Mouse (Mus musculus) spleen, adult 18-20 months (tissue): ENCODE measurements at regions not wholly inside any gene's neighbourhood (a gene's known extent, or its start where the extent isn't known, plus 50 kb on each side); places are given as distances from the start of the nearest gene placed in this dataset.

ENCODE experiments used
- DNase-seq, 2 experiments: peaks; one replicate each; pipeline ENCODE4 v3.0.0; 2022; ENCODE audit warnings: mixed read lengths in 2 of 2

DNA sequence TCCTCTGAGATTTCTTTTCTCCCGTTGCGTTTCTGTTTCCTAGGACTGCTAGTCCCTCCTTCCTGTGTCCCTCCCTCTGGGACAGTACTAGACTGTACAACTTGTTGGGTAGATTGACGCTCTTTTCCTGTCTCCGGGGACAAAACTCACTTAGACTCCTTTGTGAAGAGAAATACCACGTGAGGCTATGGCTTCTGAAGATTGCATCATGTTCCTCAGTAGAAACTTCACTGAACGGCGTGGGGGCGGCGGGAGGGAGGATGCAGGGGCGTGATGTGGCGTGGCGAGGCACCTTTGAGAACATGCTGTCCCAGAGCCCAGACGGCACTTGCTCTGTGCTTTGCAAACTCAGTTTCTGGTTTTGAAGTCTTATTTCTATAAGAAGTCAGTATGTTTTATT is 78.5 kb downstream of the Spata18 start:
- no peak for DNase-seq

DNA sequence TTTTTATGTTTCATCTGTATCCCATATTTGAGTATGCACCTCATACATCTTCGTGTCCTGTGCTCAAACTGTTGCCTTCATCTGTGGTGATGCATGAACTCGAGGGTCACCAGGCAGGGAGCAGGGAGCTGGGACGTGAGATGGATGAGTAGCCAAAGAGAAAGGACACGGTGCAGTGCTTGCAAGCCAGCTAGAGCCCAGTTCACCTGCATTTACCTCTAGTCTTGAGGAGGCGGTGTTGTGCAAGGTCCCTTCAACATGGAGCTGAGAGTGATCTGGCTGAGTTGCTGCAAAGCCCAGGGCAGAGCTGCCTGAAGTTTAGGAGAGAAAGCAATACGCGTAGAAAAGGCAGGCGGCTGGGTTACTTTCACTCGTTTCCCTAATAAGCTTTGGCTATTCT is 80.2 kb downstream of the Spata18 start:
- no peak for DNase-seq

DNA sequence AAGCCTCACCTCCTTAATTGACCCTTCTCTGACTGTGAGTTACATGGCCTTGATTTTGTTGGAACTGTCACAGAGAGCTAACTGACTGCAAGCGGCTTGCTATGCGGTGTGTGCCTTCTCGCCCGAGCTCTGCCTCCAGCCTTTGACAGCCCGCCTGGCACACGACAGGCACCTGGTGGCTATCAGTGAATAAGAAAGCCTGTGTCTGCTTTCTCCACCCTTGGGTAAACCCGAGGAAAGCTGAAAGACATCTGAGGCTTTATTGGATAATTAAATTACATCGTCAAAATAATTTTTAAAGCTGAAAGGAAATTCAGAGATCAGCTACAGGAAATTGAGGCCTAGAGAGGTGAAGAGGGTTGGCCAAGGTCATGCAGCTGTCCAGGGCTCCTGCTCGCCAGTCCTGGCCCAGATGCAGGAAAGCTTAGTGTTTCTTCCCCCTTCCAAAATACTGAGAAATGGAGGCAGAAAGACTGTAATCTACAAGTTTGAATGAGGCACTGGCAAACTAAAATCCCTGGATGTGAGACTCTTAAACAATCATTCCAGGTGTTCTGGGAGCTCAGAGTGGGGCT is 80.9 kb downstream of the Spata18 start:
- no peak for DNase-seq

DNA sequence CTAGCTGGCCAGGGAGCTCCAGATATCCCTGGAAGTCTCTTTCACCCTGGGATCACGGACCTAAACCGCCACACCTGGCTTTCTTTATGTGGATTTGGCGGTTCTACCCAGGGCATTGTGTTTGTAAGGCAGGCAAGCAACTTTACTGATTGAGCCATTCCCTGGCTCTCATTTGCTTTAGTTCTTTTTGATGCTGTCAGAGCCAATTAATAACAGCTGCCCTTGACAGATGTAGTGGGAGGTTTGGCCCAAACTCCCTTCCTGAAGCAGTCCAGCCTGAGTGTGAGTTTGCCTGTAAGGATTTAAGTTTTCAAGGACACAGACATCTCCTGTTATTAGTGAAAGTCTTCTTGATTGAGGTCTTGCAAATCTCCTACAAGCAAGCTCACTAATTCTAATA is 89.6 kb downstream of the Spata18 start:
- DNase-seq, result no peak

DNA sequence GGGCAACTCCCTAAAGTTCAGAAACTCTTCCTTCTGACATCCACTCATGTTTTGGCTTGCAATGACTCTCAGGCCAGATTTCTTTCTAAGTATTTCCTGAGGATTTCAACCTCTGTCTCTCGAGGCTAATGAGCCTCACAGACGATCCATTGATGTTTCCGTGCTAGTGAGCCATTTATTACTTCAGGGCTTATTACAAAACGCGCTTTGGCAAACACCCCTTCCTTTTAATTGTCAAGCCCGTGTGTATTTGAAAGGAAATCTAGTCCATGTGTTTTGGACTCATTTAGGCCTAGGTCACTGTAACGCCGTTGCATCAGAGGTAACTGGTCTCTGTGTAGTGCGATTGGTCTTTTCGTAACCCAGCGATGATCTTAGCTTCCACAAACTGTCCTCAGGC is 90.3 kb downstream of the Spata18 start:
- DNase-seq, result no peak

DNA sequence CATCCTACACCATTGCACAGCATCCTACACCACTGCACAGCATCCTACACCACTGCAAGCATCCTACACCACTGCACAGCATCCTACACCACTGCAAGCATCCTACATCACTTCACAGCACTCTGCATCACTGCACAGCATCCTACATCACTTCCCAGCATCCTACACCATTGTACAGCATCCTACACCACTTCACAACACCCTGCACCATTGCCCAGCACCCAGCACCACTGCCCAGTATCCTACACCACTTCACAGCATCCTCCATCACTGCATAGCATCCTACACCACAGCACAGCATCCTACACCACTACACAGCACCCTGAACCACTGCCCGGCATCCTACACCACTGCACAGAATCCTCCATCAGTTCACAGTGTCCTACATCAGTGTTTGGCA is 92.8 kb downstream of the Spata18 start:
- no peak for DNase-seq

DNA sequence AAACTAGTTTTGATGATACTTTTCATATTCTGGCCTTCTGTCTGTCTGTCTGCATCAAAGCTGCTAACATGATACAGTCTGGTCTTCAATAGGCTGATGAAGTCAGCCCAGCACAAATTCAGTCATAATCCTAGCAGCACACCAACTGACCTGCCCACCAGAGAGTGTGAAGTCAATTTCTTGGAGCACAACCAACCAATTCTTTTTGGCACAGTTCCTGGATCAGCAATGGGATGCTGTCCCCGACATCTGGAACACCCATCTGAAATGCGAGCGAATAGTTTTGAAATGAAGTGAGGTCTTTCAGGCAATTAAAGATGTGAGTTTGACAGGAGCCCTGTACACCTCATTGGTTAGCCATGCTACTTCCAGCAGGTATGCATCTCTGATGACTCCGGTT is 98.6 kb downstream of the Spata18 start:
- DNase-seq, result no peak

DNA sequence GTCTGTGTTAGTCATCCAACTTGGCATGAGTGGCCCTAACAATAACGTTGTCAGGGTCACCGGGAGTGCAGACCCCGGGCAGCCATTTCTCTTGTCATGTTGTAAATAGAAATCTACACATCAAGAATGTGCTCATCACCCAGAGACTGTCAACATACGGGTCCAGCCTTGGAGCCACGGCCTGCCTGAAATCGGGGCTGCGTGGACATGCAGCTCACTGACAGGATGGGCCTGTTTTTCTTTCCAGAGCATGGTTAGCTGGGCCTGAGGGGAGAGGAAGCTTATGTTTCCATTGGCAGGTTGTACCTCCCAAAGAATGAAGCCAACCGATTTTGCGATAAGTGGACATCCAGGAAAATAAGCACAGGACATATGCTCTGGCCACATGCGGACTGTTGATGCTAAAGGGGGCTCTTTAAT is 101.1 kb downstream of the Spata18 start:
- DNase-seq, result no peak

DNA sequence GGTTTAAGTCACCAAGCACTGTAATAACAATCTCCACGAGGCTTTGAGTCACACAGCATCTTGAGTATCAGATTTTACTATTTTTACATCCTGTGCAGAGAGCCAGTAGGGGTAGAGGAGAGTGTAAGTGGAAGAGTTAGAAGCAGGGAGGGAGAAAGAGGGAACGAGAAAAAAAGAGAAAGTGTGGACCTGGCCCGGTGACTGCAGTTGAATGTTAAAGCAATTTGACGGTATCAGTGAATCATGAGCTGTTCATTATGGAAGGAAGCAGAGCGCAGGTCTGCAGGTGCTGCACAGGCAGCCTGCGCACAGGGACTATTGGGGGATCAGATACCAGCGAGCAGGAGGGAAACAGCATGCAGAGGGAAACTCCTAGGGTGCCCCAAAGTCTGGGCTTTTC is 102.6 kb downstream of the Spata18 start:
- no peak for DNase-seq

DNA sequence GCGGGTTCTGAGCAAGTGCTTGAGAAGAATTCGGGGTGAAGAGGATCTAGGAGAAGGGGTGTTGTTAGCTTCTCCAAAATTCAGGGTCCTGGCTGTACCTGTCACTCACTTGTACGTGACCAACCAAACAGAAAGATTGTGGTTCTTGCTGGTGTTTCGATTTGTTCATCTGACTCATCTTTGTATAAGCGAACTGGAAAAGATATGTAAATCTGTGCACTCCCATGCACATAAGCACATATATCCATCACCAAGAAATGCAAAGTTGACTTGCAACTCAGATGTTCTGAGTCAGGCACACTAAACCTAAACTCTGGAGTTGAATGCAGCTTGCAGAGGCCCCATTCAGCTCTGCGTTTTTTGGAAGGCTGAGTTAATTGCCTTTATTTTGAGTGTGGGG is 107.4 kb downstream of the Spata18 start:
- DNase-seq, result no peak

DNA sequence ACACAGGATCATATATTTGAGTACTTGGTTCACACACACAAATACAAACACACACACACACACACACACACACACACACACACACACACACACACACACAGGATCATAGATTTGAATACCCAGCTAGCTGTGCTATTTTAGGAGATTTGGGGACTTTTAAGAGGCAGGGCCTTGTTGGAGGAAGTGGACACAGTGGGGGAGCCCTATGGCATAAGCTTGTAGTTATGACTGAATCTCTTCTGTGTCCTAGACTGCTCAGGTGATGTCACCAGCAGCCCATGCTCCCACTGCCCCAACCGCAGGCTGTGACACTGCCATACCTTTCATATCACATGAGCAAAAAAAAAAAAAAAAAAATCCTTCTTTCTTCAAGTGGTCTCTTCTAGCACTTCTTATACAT is 110.1 kb downstream of the Spata18 start:
- DNase-seq, result no peak

DNA sequence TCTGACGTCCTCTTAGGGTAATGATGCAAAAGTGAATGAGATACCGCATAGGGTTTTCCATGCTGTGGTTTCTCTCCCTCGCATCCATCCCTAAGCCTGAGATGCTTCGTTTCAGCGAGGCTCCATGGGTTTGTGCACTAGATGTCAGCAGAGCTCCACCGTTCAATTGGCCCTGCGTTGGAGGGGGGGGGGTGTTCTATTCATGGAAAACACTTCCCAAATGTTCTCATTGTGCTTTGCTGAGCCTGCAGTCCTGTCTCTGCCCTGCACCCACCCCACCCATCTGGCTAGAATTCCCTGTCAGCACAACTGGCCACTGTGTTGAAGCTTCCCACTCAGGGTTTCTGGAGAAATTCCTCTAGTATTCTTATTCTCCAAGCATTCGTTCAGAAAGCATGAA is 110.5 kb downstream of the Spata18 start:
- no peak for DNase-seq

DNA sequence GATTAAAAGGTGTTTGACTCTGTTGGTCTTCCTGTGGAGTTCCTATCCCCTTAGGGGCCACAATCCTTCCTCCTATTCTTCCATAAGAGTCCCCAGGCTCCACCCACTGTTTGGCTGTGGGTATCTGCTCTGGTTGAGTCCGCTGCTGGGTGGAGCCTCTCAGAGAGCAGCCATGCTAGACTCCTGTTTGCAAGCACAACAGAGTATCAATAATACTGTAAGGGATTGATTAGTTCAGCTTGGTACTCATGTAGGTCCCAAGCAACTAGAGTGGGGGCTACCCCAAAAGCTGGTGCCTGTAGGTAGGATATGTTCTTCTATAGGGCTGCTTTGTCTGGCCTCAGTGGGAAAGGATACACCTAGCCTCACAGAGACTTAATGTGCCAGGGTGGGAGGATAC is 113.0 kb downstream of the Spata18 start:
- DNase-seq, result no peak

DNA sequence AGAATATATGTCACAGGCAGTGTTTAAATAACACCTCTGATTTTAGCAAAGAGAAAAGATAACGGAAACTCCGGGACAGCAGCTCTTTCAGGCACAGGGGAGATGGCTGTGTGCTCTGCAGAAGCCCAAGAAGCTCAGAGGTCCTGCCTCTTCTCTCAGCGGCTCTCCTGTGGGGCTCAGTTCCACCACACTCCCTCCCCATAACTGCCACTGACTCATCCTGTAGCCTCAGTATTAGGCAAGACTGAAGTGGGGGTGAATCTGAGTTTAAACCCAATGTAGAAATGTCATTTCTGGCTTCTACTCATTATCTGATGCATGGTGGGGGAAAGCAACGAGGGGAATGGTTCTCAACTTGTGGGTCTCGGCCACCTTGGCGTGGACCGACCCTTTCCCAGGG is 114.3 kb downstream of the Spata18 start:
- no peak for DNase-seq

DNA sequence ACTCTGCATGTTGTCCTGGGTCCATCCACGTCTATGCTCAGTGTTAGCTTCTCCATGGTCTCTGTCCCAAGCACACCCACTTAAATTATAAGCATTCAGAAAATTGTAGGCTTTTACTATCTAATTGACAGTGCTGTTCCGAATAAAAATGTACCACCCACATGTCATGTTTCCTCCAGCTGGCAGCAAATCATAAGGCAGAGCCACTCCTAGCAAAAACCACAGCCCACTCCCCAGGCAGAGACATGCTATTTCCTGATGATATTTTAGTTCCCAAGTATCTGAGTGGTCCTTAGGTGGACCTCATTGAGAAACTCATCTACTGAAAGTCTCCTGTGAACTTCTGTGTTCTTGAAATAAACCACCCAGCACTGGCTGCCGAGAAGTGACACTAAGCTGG is 117.1 kb downstream of the Spata18 start:
- no peak for DNase-seq

DNA sequence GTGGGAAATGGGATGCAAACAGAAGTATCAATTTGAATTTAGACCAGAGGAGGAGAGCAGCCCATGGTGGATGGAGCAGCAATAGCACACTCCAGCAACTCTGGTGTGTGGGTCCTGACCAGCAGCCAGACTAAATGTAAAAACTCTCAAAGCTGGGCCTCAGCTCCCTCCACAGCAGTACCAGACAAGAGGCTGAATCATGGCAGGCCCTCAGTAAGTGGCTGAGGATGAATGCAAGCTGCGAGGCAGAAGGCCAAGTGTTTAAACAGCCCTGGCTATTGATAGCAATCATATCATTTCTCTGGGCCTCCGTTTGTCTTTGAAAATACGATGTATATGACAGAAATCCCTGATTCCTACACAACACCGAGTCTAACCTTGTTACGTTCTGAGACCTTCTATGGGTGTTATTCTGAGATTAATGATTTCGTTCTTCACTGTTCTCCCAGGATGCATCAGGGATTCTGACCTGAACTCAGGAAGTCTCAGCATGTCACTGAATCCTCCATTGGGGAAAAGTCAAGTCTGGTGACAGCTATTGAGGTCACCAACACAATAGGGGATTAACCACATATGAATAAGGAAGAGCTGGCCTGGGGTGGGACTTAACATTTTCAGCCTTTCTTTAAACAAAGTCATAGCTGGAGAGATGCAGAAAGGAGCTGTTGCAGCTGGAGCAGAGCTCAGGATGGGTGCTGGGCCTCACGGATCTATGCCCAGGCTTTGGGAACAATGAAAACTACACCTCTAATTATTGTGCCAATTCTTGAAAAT is 124.8 kb downstream of the Spata18 start:
- no peak for DNase-seq

DNA sequence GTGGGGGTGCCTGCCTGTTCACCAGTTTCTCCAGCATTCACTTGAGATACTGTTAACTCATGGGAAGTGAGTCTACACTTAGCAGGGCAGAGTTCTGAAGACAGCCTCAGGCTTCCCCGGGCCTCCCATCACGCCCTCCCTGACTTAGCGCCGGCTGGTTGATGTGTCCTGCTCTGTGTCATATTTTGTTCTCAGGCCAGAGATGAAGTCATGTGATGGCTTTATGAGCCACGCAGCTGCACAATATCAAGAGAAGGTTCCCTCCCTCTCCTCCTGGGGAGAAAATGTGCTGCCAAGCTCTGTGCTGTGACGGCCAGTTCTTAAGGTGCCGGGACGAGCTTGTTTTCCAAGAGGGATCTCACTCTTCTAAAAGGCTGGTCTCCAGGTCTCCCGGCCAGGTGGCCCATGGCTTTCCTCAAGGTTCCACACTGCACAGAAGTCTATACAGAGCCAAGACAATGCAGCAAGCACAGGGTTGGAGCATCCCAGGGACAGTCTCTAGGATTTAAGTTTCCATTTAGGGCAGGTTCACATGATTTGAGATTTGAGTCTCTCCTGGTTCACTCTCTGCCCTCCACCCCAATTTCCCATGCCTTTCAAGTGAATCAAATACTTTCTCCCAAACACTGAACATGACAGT is 126.2 kb downstream of the Spata18 start:
- no peak for DNase-seq

DNA sequence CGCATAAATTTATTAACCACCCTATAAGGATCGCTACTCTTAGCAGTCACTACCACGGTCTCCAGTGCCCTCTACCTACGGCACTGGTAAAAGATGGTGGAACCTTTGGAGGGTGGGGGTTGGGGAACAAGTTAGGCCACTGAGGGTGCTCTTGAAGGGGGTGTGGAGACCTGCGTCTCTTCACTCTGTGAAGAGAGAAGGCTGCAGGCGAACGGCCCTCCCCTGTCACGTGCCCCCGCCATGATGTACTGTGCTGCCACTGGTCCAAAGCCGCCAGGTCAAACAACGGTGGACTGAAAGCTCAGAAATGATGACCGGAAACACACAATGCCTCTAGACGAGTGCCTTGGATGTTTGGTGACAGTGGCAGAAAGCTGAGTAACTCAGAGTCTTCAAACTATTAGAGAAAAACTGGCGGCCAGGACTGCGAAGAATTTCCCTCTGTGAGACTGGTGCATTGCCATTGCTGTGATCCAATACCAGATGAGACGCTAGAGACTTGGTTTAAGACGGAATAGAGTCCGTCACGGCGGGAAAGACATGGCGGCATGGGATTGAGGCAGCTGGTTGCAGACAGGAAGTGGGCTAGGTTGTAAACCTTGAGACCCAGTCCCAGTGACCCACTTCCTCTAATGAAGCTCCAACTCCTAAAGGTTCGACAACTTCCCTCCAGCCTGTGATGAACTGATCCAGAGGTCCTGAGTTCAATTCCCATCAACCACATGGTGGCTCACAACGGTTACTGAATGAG is 130.2 kb downstream of the Spata18 start:
- no peak for DNase-seq

DNA sequence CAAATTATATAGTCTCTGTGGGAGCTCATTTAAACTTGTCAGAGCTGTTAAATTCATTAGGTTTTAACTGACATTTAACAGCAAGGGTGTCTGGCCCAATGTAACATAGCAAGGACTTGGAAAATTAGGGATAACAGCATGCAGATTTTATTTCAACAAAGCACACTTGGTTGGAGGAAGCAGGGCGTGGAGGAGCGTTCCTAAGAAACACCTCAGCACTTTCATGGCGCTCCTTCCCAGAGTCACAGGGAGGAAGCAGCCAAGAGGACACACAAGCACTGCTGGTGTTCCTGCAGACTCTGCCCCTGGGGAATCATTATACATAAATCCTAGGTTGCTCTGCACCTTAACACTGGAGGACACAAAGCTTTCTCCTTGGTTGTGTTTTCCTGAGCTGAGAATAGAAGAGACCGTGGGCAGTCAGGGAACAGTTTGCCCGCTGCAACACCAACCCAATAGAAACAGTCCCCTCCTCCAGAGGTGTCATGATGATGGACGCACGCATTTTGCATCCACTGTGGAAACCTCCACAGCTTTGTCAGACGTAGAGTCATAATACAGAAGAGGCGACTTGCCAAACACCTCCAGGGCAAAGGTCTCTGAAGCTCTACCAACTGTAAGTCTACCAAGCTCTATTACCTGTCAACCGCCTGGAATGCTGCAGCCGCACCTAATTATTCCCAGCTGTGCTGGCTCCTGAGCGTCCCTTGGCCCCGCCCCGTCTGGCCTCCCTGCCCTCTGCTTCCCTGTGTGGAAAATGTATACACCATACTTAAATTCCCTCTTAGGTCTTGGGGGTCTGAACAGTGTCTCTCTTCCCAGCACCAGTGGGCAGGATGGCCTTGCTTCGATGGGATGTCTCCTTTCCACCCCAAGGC is 131.3 kb downstream of the Spata18 start:
- no peak for DNase-seq

DNA sequence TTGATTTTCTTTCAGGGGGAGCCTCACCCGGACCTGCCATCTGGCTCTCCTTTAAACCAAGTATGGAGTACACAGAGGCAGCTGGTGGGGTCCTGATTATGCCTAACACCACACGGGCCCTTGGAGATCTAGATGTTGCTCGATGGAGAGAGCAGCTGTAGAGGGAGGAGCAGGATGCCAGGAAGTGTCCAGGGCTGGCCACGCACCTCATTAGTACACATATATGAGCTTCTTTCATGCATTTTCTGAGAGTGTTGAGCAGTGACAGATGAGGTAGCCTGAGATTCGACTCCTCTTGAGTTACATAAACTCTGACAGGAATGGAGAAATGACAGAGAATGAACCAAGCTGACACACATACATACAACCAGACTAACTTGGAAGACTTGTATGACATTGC is 136.1 kb downstream of the Spata18 start:
- no peak for DNase-seq

DNA sequence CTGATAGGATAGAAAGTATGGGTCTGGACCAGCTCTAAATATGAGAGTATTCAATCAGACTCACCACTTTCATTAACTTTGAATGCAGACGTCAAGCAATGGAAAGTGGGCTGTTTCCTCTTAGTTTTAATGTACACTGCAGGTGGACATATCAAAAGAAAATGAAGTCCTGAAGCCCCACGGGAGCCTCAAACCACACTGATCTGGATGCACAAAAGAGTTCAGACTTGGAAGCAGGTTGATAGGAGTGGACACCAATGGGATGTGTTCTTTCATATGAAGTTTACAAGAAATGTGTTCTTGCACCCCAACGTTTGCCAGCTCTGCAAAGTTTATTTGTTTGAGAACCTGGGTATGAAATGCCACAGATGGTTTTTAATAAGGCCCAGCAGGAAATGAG is 141.0 kb downstream of the Spata18 start:
- DNase-seq, result no peak

DNA sequence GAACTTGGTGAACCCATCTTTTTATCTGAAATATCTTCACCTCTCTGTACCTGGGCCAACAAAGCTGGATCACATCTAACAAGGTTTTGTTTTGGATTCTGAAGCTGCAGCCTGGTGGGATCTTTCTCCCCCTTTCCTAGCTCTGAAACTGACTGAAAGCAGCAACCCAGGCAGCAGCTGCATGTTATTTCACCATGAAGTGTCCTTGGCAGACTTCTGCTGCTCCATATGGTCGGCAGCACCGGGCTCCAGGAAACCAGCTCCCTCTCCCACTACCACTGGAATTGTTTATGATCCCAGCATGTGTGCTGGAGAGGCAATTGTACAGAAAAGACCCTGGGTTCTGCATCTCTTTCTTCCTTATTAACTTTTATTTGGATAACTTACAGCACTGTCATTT is 145.0 kb downstream of the Spata18 start:
- no peak for DNase-seq

DNA sequence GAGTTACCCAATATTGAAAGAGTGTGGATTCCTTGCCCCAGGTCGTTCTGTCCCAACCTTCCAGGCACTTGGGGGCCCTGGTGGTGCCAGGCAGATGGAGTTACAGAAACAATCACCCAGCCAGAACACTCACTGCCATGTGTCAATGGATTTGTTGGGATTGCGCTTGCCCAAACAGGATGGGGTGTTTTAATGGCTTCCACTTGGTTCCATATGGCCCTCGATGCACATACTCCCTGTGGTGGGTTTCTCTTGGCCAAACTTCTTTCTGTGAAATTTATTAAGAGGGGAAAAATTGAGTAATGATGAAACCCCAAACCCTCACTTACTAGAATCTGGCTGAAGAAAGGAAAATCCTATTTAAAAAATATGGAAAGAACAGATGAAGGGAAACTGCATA is 146.8 kb downstream of the Spata18 start:
- DNase-seq, result no peak
